Mouse (Mus musculus): ENCODE results near the gene Ring1. TPM values are rescaled to one million over a fixed set of nuclear protein-coding genes. Genes with fewer than 3 reads are reported as not detected.
A peak's percentile ranks its signal among the peaks of the same experiment; 100 is the strongest.
"Not testable (repeated sequence)": the region's sequence is repeated elsewhere in the genome, so short reads cannot be mapped to it uniquely, and the experiment has no call there.

Gene Ring1
- polyA plus RNA-seq, 1 experiment from 2014 or later = 15.8 TPM

- peak overlapping the region; percentile 78 for H3K4me2 ChIP-seq
These were observed 42.3 kb downstream of the Ring1 start for GRCm38 (mm10) chr17:33982136-33982535.

GRCm38 (mm10) chr17:33981192-33981909, 43.1 kb downstream of the Ring1 start:
- peaks cover 43% of the 10 kb centered on the region for H3K27me3 ChIP-seq
- not testable (repeated sequence) for H3K9me3 ChIP-seq (replicated peaks); H3K36me3 ChIP-seq
- under 1% methylated on average over 27 of the region's 27 CpGs for WGBS
- H3K4me2 ChIP-seq = peak overlapping the region; percentile 78
- peak overlapping the region; percentile 87 for H3K27ac ChIP-seq
- peak overlapping the region; percentile 65 for H3K9ac ChIP-seq
- H3K4me3 ChIP-seq = peak overlapping the region; percentile 60
- peaks cover 27% of the 10 kb centered on the region for H3K4me1 ChIP-seq (replicated peaks)
- ATAC-seq (replicated peaks; ENCODE audit: insufficient number of reproducible peaks, insufficient read depth, low FRiP score, low read depth) = peak; percentile 87

More at GRCm38 (mm10) chr17:33982136-33982535, 42.3 kb downstream of the Ring1 start:
- WGBS = 9% methylated on average over 8 of the region's 8 CpGs
- H3K27ac ChIP-seq; H3K36me3 ChIP-seq; ATAC-seq (replicated peaks; ENCODE audit: insufficient number of reproducible peaks, insufficient read depth, low FRiP score, low read depth); H3K9me3 ChIP-seq (replicated peaks); H3K9ac ChIP-seq: not testable (repeated sequence)
- Histone ChIP-seq H3K27me3 (peaks cover 35% of the 10 kb centered on the region), H3K4me3 (peak overlapping the region; percentile 60; the same call in 1 of the 2 replicates), H3K4me1 (replicated peaks) (peaks cover 27% of the 10 kb centered on the region)

- Histone ChIP-seq H3K27me3 (peaks cover 48% of the 10 kb centered on the region), H3K9me3 (replicated peaks) (no peaks in the 10 kb centered on the region), H3K4me2 (peak overlapping the region; percentile 78), H3K4me3 (peak overlapping the region; percentile 60), H3K27ac (peak overlapping the region; percentile 77), H3K9ac (no peak overlapping the region), H3K4me1 (replicated peaks) (peaks cover 27% of the 10 kb centered on the region), H3K36me3 (no peaks in the 10 kb centered on the region)
- ATAC-seq (replicated peaks; ENCODE audit: insufficient number of reproducible peaks, insufficient read depth, low FRiP score, low read depth) = no peak
- 72% methylated on average over 19 of the region's 19 CpGs for WGBS
These were observed 44.1 kb downstream of the Ring1 start for GRCm38 (mm10) chr17:33980181-33981035.

GRCm38 (mm10) chr17:33979512-33980050, 44.9 kb downstream of the Ring1 start:
- Histone ChIP-seq H3K27me3 (peaks cover 48% of the 10 kb centered on the region), H3K27ac (no peak overlapping the region), H3K4me3 (no peak overlapping the region), H3K9ac (no peak overlapping the region), H3K4me1 (replicated peaks) (peaks cover 27% of the 10 kb centered on the region), H3K4me2 (no peak overlapping the region), H3K36me3 (no peaks in the 10 kb centered on the region), H3K9me3 (replicated peaks) (no peaks in the 10 kb centered on the region)
- no peak for ATAC-seq (replicated peaks; ENCODE audit: insufficient number of reproducible peaks, insufficient read depth, low FRiP score, low read depth)
- WGBS = 58% methylated on average over 6 of the region's 6 CpGs

- H3K4me2 ChIP-seq = peak overlapping the region; percentile 74
- H3K4me1 ChIP-seq (replicated peaks) = peaks cover 27% of the 10 kb centered on the region
- H3K4me3 ChIP-seq = peak overlapping the region; percentile 48
- no peaks in the 10 kb centered on the region for H3K36me3 ChIP-seq
- peaks cover 52% of the 10 kb centered on the region for H3K27me3 ChIP-seq
- WGBS = under 1% methylated on average over 17 of the region's 17 CpGs
- no peaks in the 10 kb centered on the region for H3K9me3 ChIP-seq (replicated peaks)
- H3K9ac ChIP-seq = peak overlapping the region; percentile 25
- ATAC-seq (replicated peaks; ENCODE audit: insufficient number of reproducible peaks, insufficient read depth, low FRiP score, low read depth) = peak; percentile 54
- no peak overlapping the region for H3K27ac ChIP-seq
These were observed 45.8 kb downstream of the Ring1 start for GRCm38 (mm10) chr17:33978631-33979031.

- Histone ChIP-seq H3K36me3 (no peaks in the 10 kb centered on the region), H3K27ac (no peak overlapping the region), H3K27me3 (peaks cover 52% of the 10 kb centered on the region), H3K4me2 (peak overlapping the region; percentile 74), H3K9me3 (replicated peaks) (no peaks in the 10 kb centered on the region), H3K4me1 (replicated peaks) (peaks cover 27% of the 10 kb centered on the region), H3K4me3 (peak overlapping the region; percentile 48), H3K9ac (peak overlapping the region; percentile 25)
- ATAC-seq (replicated peaks; ENCODE audit: insufficient number of reproducible peaks, insufficient read depth, low FRiP score, low read depth) = no peak
- WGBS = 2% methylated on average over 57 of the region's 57 CpGs
These were observed 46.5 kb downstream of the Ring1 start for GRCm38 (mm10) chr17:33977861-33978557.

GRCm38 (mm10) chr17:33973572-33973971, 50.9 kb downstream of the Ring1 start:
- Histone ChIP-seq H3K36me3 (no peaks in the 10 kb centered on the region), H3K9ac (no peak overlapping the region), H3K9me3 (replicated peaks) (no peaks in the 10 kb centered on the region), H3K4me2 (no peak overlapping the region), H3K27ac (no peak overlapping the region), H3K27me3 (peaks cover 34% of the 10 kb centered on the region), H3K4me3 (no peak overlapping the region), H3K4me1 (replicated peaks) (peaks cover 9% of the 10 kb centered on the region)
- no peak for ATAC-seq (replicated peaks; ENCODE audit: insufficient number of reproducible peaks, insufficient read depth, low FRiP score, low read depth)
- 58% methylated on average over 3 of the region's 3 CpGs for WGBS

- Histone ChIP-seq H3K27me3 (peaks cover 25% of the 10 kb centered on the region), H3K4me2 (no peak overlapping the region)
- no peak for ATAC-seq (replicated peaks; ENCODE audit: insufficient number of reproducible peaks, insufficient read depth, low FRiP score, low read depth)
These were observed 51.8 kb downstream of the Ring1 start for GRCm38 (mm10) chr17:33972691-33973090.

More at GRCm38 (mm10) chr17:33972691-33973090, 51.8 kb downstream of the Ring1 start:
- Histone ChIP-seq H3K9ac (no peak overlapping the region), H3K4me1 (replicated peaks) (peaks cover under 1% of the 10 kb centered on the region; the same call in 1 of the 2 replicates), H3K36me3 (no peaks in the 10 kb centered on the region), H3K4me3 (no peak overlapping the region), H3K27ac (no peak overlapping the region), H3K9me3 (replicated peaks) (no peaks in the 10 kb centered on the region)
- WGBS = 6% methylated on average over 1 of the region's 1 CpGs

MicroRNA genes within 50 kb of the gene (microRNA counts, 519-probe panel; counts per million panel counts)
- 472 counts per million, percentile 1 among the panel's probes with 10 or more counts for microRNA mmu-miR-219

Small RNA genes lying within 50 kb of the gene (microRNA-seq; reads per million reads assigned to microRNA genes)
- gene Mir219a-1 (not detected), gene Mir219c (not detected)

Other genes starting within 250 kb of the Ring1 start
- 15.4 and 20.0 TPM in 2 replicates for gene Angptl4, start 242.8 kb downstream of the Ring1 start, polyA plus RNA-seq (2015; fragmentation: Nextera tagmentation; extraction: Ambion mirVana)
- gene Kank3, start 214.2 kb downstream of the Ring1 start, polyA plus RNA-seq (2015; fragmentation: Nextera tagmentation; extraction: Ambion mirVana) = 44.1 and 52.6 TPM in 2 replicates
- gene Rps28, start 200.1 kb downstream of the Ring1 start, polyA plus RNA-seq (2015; fragmentation: Nextera tagmentation; extraction: Ambion mirVana) = 456 and 543 TPM in 2 replicates
- gene Ndufa7, start 200.1 kb downstream of the Ring1 start, polyA plus RNA-seq (2015; fragmentation: Nextera tagmentation; extraction: Ambion mirVana) = 487 and 517 TPM in 2 replicates
- gene Cd320, start 181.6 kb downstream of the Ring1 start, polyA plus RNA-seq (2015; fragmentation: Nextera tagmentation; extraction: Ambion mirVana) = 31.4 and 39.9 TPM in 2 replicates
- gene Gm7029, start 150.8 kb downstream of the Ring1 start, polyA plus RNA-seq (2015; fragmentation: Nextera tagmentation; extraction: Ambion mirVana) = not detected in 2 replicates
- gene Kifc1, start 134.0 kb downstream of the Ring1 start, polyA plus RNA-seq (2015; fragmentation: Nextera tagmentation; extraction: Ambion mirVana) = 5.3 and 7.3 TPM in 2 replicates
- gene Platr17, start 119.5 kb downstream of the Ring1 start, polyA plus RNA-seq (2015; fragmentation: Nextera tagmentation; extraction: Ambion mirVana) = 0.18 TPM in 1 of 2 replicates, not detected in the other
- 27.1 and 36.7 TPM in 2 replicates for gene Daxx, start 115.3 kb downstream of the Ring1 start, polyA plus RNA-seq (2015; fragmentation: Nextera tagmentation; extraction: Ambion mirVana)
- 44.3 and 61.3 TPM in 2 replicates for gene Tapbp, start 108.8 kb downstream of the Ring1 start, polyA plus RNA-seq (2015; fragmentation: Nextera tagmentation; extraction: Ambion mirVana)
- gene Zbtb22, start 108.8 kb downstream of the Ring1 start, polyA plus RNA-seq (2015; fragmentation: Nextera tagmentation; extraction: Ambion mirVana) = 11.3 and 15.3 TPM in 2 replicates
- gene Rgl2, start 95.1 kb downstream of the Ring1 start, polyA plus RNA-seq (2015; fragmentation: Nextera tagmentation; extraction: Ambion mirVana) = 34.7 and 44.8 TPM in 2 replicates
- gene Pfdn6, start 84.3 kb downstream of the Ring1 start, polyA plus RNA-seq (2015; fragmentation: Nextera tagmentation; extraction: Ambion mirVana) = 112 and 115 TPM in 2 replicates
- 16.3 and 24.1 TPM in 2 replicates for gene Wdr46, start 84.0 kb downstream of the Ring1 start, polyA plus RNA-seq (2015; fragmentation: Nextera tagmentation; extraction: Ambion mirVana)
- 5.1 and 6.5 TPM in 2 replicates for gene B3galt4, start 73.2 kb downstream of the Ring1 start, polyA plus RNA-seq (2015; fragmentation: Nextera tagmentation; extraction: Ambion mirVana)
- 35.5 and 44.7 TPM in 2 replicates for gene Vps52, start 68.9 kb downstream of the Ring1 start, polyA plus RNA-seq (2015; fragmentation: Nextera tagmentation; extraction: Ambion mirVana)
- 847 and 935 TPM in 2 replicates for gene Rps18, start 68.7 kb downstream of the Ring1 start, polyA plus RNA-seq (2015; fragmentation: Nextera tagmentation; extraction: Ambion mirVana)
- 37.4 and 80.9 TPM in 2 replicates for gene H2-K1, start 24.3 kb downstream of the Ring1 start, polyA plus RNA-seq (2015; fragmentation: Nextera tagmentation; extraction: Ambion mirVana)
- 47.4 and 56.2 TPM in 2 replicates for gene H2-Ke6, start 3.4 kb upstream of the Ring1 start, polyA plus RNA-seq (2015; fragmentation: Nextera tagmentation; extraction: Ambion mirVana)
- gene Slc39a7, start 7.0 kb upstream of the Ring1 start, polyA plus RNA-seq (2015; fragmentation: Nextera tagmentation; extraction: Ambion mirVana) = 97.8 and 133 TPM in 2 replicates
- 26.8 and 38.5 TPM in 2 replicates for gene Rxrb, start 7.1 kb upstream of the Ring1 start, polyA plus RNA-seq (2015; fragmentation: Nextera tagmentation; extraction: Ambion mirVana)
- gene Col11a2, start 14.8 kb upstream of the Ring1 start, polyA plus RNA-seq (2015; fragmentation: Nextera tagmentation; extraction: Ambion mirVana) = 1.3 and 4.6 TPM in 2 replicates
- 0.29 and 0.94 TPM in 2 replicates for gene H2-Oa, start 67.7 kb upstream of the Ring1 start, polyA plus RNA-seq (2015; fragmentation: Nextera tagmentation; extraction: Ambion mirVana)
- 6.0 and 13.6 TPM in 2 replicates for gene H2-DMa, start 94.9 kb upstream of the Ring1 start, polyA plus RNA-seq (2015; fragmentation: Nextera tagmentation; extraction: Ambion mirVana)
- gene Brd2, start 98.0 kb upstream of the Ring1 start, polyA plus RNA-seq (2015; fragmentation: Nextera tagmentation; extraction: Ambion mirVana) = 59.0 and 77.7 TPM in 2 replicates
- gene H2-DMb2, start 118.6 kb upstream of the Ring1 start, polyA plus RNA-seq (2015; fragmentation: Nextera tagmentation; extraction: Ambion mirVana) = 0.69 and 2.5 TPM in 2 replicates
- 0.34 and 3.2 TPM in 2 replicates for gene H2-DMb1, start 128.4 kb upstream of the Ring1 start, polyA plus RNA-seq (2015; fragmentation: Nextera tagmentation; extraction: Ambion mirVana)
- gene Tap1, start 162.9 kb upstream of the Ring1 start, polyA plus RNA-seq (2015; fragmentation: Nextera tagmentation; extraction: Ambion mirVana) = 2.4 and 8.0 TPM in 2 replicates
- 3.1 and 22.4 TPM in 2 replicates for gene Psmb9, start 163.1 kb upstream of the Ring1 start, polyA plus RNA-seq (2015; fragmentation: Nextera tagmentation; extraction: Ambion mirVana)
- gene Psmb8, start 173.0 kb upstream of the Ring1 start, polyA plus RNA-seq (2015; fragmentation: Nextera tagmentation; extraction: Ambion mirVana) = 6.3 and 50.4 TPM in 2 replicates
- 5.3 and 13.7 TPM in 2 replicates for gene Tap2, start 178.8 kb upstream of the Ring1 start, polyA plus RNA-seq (2015; fragmentation: Nextera tagmentation; extraction: Ambion mirVana)
- gene H2-Ob, start 214.2 kb upstream of the Ring1 start, polyA plus RNA-seq (2015; fragmentation: Nextera tagmentation; extraction: Ambion mirVana) = 0.14 and 0.30 TPM in 2 replicates
- gene H2-Ab1, start 233.0 kb upstream of the Ring1 start, polyA plus RNA-seq (2015; fragmentation: Nextera tagmentation; extraction: Ambion mirVana) = 16.2 and 120 TPM in 2 replicates